Mouse (Mus musculus) kidney, embryonic 15.5 days (tissue): ENCODE measurements at regions not wholly inside any gene's neighbourhood (a gene's known extent, or its start where the extent isn't known, plus 50 kb on each side); places are given as distances from the start of the nearest gene placed in this dataset.
"Not testable (repeated sequence)": the region's sequence is repeated elsewhere in the genome, so short reads cannot be mapped to it uniquely, and the experiment has no call there.

Experiments used
- ATAC-seq: fragments of 200-750 bp; cut with Nextera tagmentation; replicated peaks from 2 replicates; pipeline ENCODE4 v1.8.0; 2017; ENCODE audit warnings: moderate TSS enrichment; ENCODE audit not compliant: low FRiP score
- H3K27ac ChIP-seq: fragments of 300-500 bp; sonication (generic); 2 replicates; pipeline ENCODE4 v1.5.1; 2015; ENCODE audit warnings: mild to moderate bottlenecking, inconsistent platforms
- H3K27me3 ChIP-seq: fragments of 300-500 bp; sonication (generic); 2 replicates; pipeline ENCODE4 v1.6.1; 2015; ENCODE audit warnings: inconsistent platforms
- H3K36me3 ChIP-seq: fragments of 300-500 bp; sonication (generic); 2 replicates; pipeline ENCODE4 v1.6.1; 2015; ENCODE audit warnings: inconsistent platforms
- H3K4me1 ChIP-seq: fragments of 300-500 bp; sonication (generic); 2 replicates; pipeline ENCODE4 v1.6.1; 2015; ENCODE audit warnings: inconsistent platforms
- H3K4me2 ChIP-seq: fragments of 300-500 bp; sonication (generic); 2 replicates; pipeline ENCODE4 v1.6.1; 2015; ENCODE audit warnings: moderate library complexity, mild to moderate bottlenecking, inconsistent platforms
- H3K4me3 ChIP-seq: fragments of 300-500 bp; sonication (generic); replicated peaks from 2 replicates; pipeline ENCODE4 v1.5.1; 2015; ENCODE audit warnings: mild to moderate bottlenecking, inconsistent platforms
- H3K9ac ChIP-seq: fragments of 300-500 bp; sonication (generic); 2 replicates; pipeline ENCODE4 v1.6.1; 2015; ENCODE audit warnings: mild to moderate bottlenecking, inconsistent platforms
- H3K9me3 ChIP-seq: fragments of 300-500 bp; sonication (generic); replicated peaks from 2 replicates; pipeline ENCODE4 v1.6.1; 2016; ENCODE audit warnings: inconsistent platforms
- WGBS: fragments of 180-500 bp; shearing (Covaris S2); methylation state at CpG from one replicate; pipeline ENCODE4 v1.1.7; 2015; ENCODE audit warnings: mixed read lengths; 5-methylcytosine and 5-hydroxymethylcytosine counted together

DNA sequence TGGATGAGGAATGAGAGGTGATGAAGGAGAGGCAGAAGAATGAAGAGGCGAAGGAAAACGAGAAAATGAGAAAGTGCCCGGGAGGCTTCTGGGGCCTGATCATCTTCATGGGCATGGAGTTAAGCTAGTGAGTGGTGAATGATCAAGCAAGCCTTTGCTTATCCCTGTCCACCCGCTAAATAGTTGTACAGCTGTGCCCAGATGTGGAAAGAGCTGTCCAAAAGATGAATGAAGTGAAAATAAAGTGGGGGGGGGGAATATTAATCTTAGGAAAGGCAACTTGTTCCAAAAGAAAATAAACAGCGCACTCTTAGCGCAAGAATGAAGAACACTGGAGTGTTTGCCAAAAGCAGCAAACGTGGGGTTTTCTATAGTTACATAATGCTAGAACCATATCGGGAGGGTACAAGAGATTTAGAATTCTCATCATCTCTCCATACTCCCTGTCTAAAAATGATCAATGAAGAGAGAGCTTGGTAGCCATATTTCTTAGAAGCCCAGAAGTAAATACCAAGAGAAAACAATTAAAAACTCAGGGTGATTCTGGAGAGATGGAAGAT is 188.5 kb downstream of the Utp18 start:
- Histone ChIP-seq H3K4me3 (no peak overlapping the region), H3K9ac (no peak overlapping the region), H3K27me3 (no peaks in the 10 kb centered on the region), H3K4me2 (no peak overlapping the region), H3K36me3 (no peaks in the 10 kb centered on the region), H3K4me1 (no peaks in the 10 kb centered on the region), H3K27ac (no peak overlapping the region), H3K9me3 (no peaks in the 10 kb centered on the region)
- WGBS: 69% methylated on average over 8 of the region's 8 CpGs
- ATAC-seq: no peak

- H3K27me3 ChIP-seq: no peaks in the 10 kb centered on the region
- no peak overlapping the region for H3K4me3 ChIP-seq
- no peaks in the 10 kb centered on the region for H3K36me3 ChIP-seq
- no peak for ATAC-seq
- H3K4me1 ChIP-seq: no peaks in the 10 kb centered on the region
- H3K27ac ChIP-seq: no peak overlapping the region
- H3K9me3 ChIP-seq: no peaks in the 10 kb centered on the region
- WGBS: 68% methylated on average over 12 of the region's 12 CpGs
- no peak overlapping the region for H3K9ac ChIP-seq
- no peak overlapping the region for H3K4me2 ChIP-seq
Observed at GRCm38 (mm10) chr11:93696096-93696890, 189.3 kb downstream of the Utp18 start.

- Histone ChIP-seq H3K9ac (no peak overlapping the region), H3K9me3 (no peaks in the 10 kb centered on the region), H3K27me3 (no peaks in the 10 kb centered on the region), H3K4me3 (no peak overlapping the region), H3K36me3 (no peaks in the 10 kb centered on the region), H3K27ac (no peak overlapping the region), H3K4me2 (no peak overlapping the region), H3K4me1 (no peaks in the 10 kb centered on the region)
- WGBS: 76% methylated on average over 5 of the region's 5 CpGs
- no peak for ATAC-seq
Observed at GRCm38 (mm10) chr11:93683691-93684090, 201.9 kb downstream of the Utp18 start.

GRCm38 (mm10) chr11:93676299-93676698 is 209.3 kb downstream of the Utp18 start:
- H3K4me3 ChIP-seq: no peak overlapping the region
- WGBS: 81% methylated on average over 5 of the region's 5 CpGs
- H3K36me3 ChIP-seq: no peaks in the 10 kb centered on the region
- no peaks in the 10 kb centered on the region for H3K9me3 ChIP-seq
- no peak overlapping the region for H3K4me2 ChIP-seq
- no peak overlapping the region for H3K27ac ChIP-seq
- no peaks in the 10 kb centered on the region for H3K27me3 ChIP-seq
- H3K4me1 ChIP-seq: no peaks in the 10 kb centered on the region
- H3K9ac ChIP-seq: no peak overlapping the region
- no peak for ATAC-seq

DNA sequence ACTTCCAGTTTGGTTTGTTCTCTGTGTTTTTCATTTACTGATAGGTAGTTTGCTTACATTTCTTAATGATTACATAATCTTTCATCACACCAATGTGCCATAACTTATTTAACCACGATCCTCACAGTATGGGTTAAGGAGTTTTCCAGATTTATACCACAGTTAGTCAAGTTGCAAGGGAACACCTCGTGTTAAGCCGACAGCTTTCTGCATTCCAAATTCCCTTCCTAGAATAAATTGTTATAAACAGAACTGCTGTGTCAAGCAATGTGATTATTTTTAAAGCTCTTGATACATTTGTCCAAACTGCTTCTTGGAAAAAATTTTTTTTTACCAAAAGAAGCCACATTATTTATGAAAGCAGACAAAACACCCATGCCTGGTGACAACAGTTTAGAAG is 213.5 kb downstream of the Utp18 start:
- no peaks in the 10 kb centered on the region for H3K4me1 ChIP-seq
- no peaks in the 10 kb centered on the region for H3K9me3 ChIP-seq
- no peaks in the 10 kb centered on the region for H3K27me3 ChIP-seq
- no peak overlapping the region for H3K9ac ChIP-seq
- no peak for ATAC-seq
- H3K4me3 ChIP-seq: no peak overlapping the region
- H3K4me2 ChIP-seq: no peak overlapping the region
- 70% methylated on average over 3 of the region's 3 CpGs for WGBS
- no peaks in the 10 kb centered on the region for H3K36me3 ChIP-seq
- no peak overlapping the region for H3K27ac ChIP-seq

- WGBS: 53% methylated on average over 2 of the region's 2 CpGs
- H3K27ac ChIP-seq: no peak overlapping the region
- no peak overlapping the region for H3K4me3 ChIP-seq
- ATAC-seq: no peak
- H3K4me2 ChIP-seq: no peak overlapping the region
- H3K27me3 ChIP-seq: no peaks in the 10 kb centered on the region
- H3K9me3 ChIP-seq: no peaks in the 10 kb centered on the region
- no peaks in the 10 kb centered on the region for H3K4me1 ChIP-seq
- H3K9ac ChIP-seq: no peak overlapping the region
- no peaks in the 10 kb centered on the region for H3K36me3 ChIP-seq
Observed at GRCm38 (mm10) chr11:93661657-93662056, 223.9 kb downstream of the Utp18 start.

DNA sequence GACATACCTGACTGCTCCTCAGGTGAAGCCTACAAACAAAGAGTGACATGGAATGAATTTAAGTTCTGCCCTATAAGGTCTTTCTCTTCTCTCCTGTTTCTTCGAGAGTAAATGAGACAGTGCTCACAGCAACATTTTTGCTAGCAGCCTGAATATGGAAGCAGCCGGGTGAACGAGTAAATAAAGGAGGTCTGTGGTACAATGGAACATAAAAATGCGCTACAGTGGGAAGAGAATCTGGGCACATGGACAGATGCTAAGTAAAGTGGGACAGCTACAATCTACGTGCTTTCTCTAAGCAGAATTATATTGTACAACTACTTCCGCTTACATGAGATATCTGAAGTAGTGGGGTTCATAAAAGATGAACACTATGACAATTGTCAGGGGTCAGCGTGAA is 225.2 kb downstream of the Utp18 start:
- Histone ChIP-seq H3K9ac (no peak overlapping the region), H3K4me1 (no peaks in the 10 kb centered on the region), H3K4me3 (no peak overlapping the region), H3K27me3 (no peaks in the 10 kb centered on the region), H3K36me3 (no peaks in the 10 kb centered on the region), H3K27ac (no peak overlapping the region), H3K4me2 (no peak overlapping the region), H3K9me3 (no peaks in the 10 kb centered on the region)
- no peak for ATAC-seq
- WGBS: 94% methylated on average over 7 of the region's 7 CpGs

DNA sequence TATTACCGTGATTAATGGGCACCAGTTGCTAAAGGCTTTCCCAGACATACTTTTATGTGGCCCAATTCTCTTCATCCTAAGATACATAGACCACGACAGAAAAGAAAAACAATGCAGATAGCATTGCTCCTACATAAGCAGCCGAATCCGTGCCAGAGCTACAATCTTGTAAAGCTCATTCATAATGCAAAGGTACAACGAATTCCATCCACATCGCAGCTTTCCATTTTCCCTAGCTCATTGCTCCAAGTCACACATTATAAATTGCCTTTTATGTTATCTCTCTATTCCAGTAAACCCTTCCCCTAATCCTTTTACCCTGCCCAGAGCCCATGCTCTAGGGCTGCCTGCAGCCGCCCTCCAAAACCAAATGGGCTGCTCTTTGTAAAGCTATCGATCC is 226.8 kb downstream of the Utp18 start:
- H3K27ac ChIP-seq: no peak overlapping the region
- no peaks in the 10 kb centered on the region for H3K27me3 ChIP-seq
- ATAC-seq: no peak
- H3K4me1 ChIP-seq: no peaks in the 10 kb centered on the region
- H3K4me2 ChIP-seq: no peak overlapping the region
- H3K4me3 ChIP-seq: no peak overlapping the region
- no peak overlapping the region for H3K9ac ChIP-seq
- WGBS: 62% methylated on average over 8 of the region's 8 CpGs
- no peaks in the 10 kb centered on the region for H3K9me3 ChIP-seq
- no peaks in the 10 kb centered on the region for H3K36me3 ChIP-seq

- Histone ChIP-seq H3K27me3 (no peaks in the 10 kb centered on the region), H3K36me3 (no peaks in the 10 kb centered on the region), H3K4me2 (no peak overlapping the region), H3K4me3 (no peak overlapping the region), H3K9me3 (no peaks in the 10 kb centered on the region), H3K9ac (no peak overlapping the region), H3K4me1 (no peaks in the 10 kb centered on the region), H3K27ac (no peak overlapping the region)
- WGBS: 83% methylated on average over 9 of the region's 9 CpGs
- ATAC-seq: no peak
Observed at GRCm38 (mm10) chr11:93655602-93656239, 229.8 kb downstream of the Utp18 start.

DNA sequence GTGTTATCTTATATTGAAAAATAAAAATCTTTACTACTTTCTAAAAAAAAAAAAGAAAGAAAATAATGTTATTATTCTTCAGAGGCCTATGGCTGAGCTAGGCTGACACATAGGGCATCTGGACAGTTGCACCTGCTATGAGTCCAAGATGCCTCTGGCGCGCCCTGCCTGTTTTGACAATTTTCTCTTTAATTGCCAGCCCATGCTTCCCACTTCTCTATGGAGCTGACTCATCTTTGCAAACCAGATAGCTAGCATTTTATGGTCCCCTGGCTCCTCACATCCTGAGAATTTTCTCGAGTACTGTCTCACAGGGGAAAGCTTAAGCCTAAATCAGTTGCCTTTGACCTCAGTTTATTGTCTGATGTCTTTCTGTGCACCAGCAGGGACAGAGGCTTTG is 232.2 kb downstream of the Utp18 start:
- no peaks in the 10 kb centered on the region for H3K4me1 ChIP-seq
- 78% methylated on average over 3 of the region's 3 CpGs for WGBS
- H3K9ac ChIP-seq: no peak overlapping the region
- no peak overlapping the region for H3K27ac ChIP-seq
- no peak for ATAC-seq
- no peaks in the 10 kb centered on the region for H3K9me3 ChIP-seq
- H3K4me3 ChIP-seq: no peak overlapping the region
- H3K36me3 ChIP-seq: no peaks in the 10 kb centered on the region
- H3K4me2 ChIP-seq: no peak overlapping the region
- no peaks in the 10 kb centered on the region for H3K27me3 ChIP-seq

GRCm38 (mm10) chr11:93651966-93652365 is 233.6 kb downstream of the Utp18 start:
- H3K4me3 ChIP-seq, H3K4me1 ChIP-seq, H3K9ac ChIP-seq, H3K9me3 ChIP-seq, H3K27ac ChIP-seq, ATAC-seq, H3K27me3 ChIP-seq, H3K36me3 ChIP-seq, H3K4me2 ChIP-seq: not testable (repeated sequence)
